In the genomic region with DNA sequence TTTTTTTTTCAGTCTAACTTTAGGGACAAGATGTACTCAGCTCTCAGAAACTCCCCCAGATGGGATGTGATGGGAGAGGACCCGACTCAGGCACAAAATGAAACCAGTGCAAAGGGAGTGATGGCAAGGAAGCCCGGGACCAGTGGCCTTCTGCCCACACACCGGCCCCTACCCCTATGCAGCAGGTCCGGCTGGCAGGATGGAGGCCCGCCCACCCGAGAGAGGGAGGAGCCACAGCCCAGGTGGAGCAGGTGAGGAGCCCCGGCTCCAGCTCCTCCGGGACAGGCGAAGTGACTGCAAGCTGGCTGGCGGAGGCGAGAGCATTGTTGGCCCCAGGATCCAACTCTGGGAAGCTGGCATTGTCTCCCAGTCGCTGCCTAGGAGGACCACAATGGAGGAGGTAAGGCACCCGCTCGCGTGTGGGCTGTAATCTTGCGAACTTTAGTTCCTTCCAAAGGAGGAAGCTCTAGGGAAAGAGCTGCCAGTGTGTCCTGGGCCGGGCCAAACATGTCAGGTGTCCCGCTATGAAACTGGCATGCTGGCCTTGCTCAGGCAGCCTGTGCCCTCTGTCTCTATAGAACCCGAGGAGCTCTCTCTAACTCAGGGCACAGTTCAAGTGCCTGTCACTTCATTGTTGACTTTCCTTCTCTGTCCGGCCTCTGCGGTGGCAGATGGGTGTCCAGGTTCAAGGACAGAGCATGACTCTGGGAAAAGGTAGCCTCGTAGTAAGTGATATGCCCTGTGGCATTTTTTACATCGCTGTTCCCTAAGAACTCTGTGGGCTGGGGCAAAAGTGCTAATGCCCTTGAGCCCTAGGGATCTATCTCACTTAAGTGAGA, we compare ENCODE assay signal across 7 mouse cellular contexts. TPM values are rescaled to one million over a fixed set of nuclear protein-coding genes. Genes with fewer than 3 reads are reported as not detected.
DNase-seq lines count a peak whose midpoint lies in the region; ATAC-seq and TF ChIP-seq lines count a peak whose summit lies in the region.

TSS of gene Fyb2 (plus strand) at position 166 of the 839 bp plus-strand sequence.

- no peak within 1 kb of the TSS for H3K27ac ChIP-seq in hindbrain, embryonic 12.5 days
- no peak within 1 kb of the TSS for H3K27ac ChIP-seq in limb, embryonic 14.5 days (replicated peaks; ENCODE audit: low read depth, low read length)
- H3K27ac ChIP-seq in neural tube, embryonic 13.5 days (replicated peaks), result no peak within 1 kb of the TSS

- no peak for ATAC-seq in hindbrain, embryonic 12.5 days (ENCODE audit: low FRiP score)
- no peak for ATAC-seq in limb, embryonic 14.5 days (ENCODE audit: low FRiP score, low read depth)
- ATAC-seq in neural tube, embryonic 13.5 days (ENCODE audit: low read depth), result no peak

- peaks cover 3% of the 10 kb centered on the region; the same call in 1 of the 2 replicates for H3K4me1 ChIP-seq in hindbrain, embryonic 12.5 days
- H3K4me1 ChIP-seq in limb, embryonic 14.5 days (ENCODE audit: control insufficient read depth, insufficient read depth, low read length), result no peaks in the 10 kb centered on the region; the same call in 1 of the 2 replicates
- peaks cover 7% of the 10 kb centered on the region for H3K4me1 ChIP-seq in neural tube, embryonic 13.5 days (replicated peaks)

- TF ChIP-seq POLR2A in limb, embryonic 14.5 days (IDR thresholded peaks at IDR 0.05; ENCODE audit: borderline replicate concordance, extremely low read depth, insufficient read depth, insufficient read length), result no peak

- peak; percentile 23 for DNase-seq in retina, postnatal 1 day
- DNase-seq in retina, embryonic 14.5 days (ENCODE audit: low spot score), result no peak
- DNase-seq in limb, embryonic 14.5 days (ENCODE audit: low spot score), result no peak
- DNase-seq in left cerebral cortex, postnatal 36 days (ENCODE audit: low spot score in 2 of 2), result no peak
- DNase-seq in frontal cortex, postnatal 14 days (ENCODE audit: low spot score in 2 of 2), result no peak

- intact Hi-C loops in left cerebral cortex, postnatal 36 days (cut with DNase I), result loop anchor here (10.0 kb wide), 2 partner anchors 211 to 1311 kb away; no protein-coding TSS in a partner anchor

- WGBS in hindbrain, embryonic 12.5 days, result 23% methylated on average over 23 of the region's 23 CpGs
- 25% methylated on average over 23 of the region's 23 CpGs for WGBS in limb, embryonic 14.5 days
- WGBS in neural tube, embryonic 13.5 days, result 24% methylated on average over 23 of the region's 23 CpGs

- H3K27me3 ChIP-seq in hindbrain, embryonic 12.5 days, result peaks cover 6% of the 10 kb centered on the region
- peaks cover 6% of the 10 kb centered on the region; the same call in 1 of the 2 replicates for H3K27me3 ChIP-seq in limb, embryonic 14.5 days (ENCODE audit: control insufficient read depth, insufficient read depth, low read length)
- peaks cover 10% of the 10 kb centered on the region for H3K27me3 ChIP-seq in neural tube, embryonic 13.5 days

- peak within 1 kb of the TSS; percentile 45 for H3K4me2 ChIP-seq in hindbrain, embryonic 12.5 days (replicated peaks)
- H3K4me2 ChIP-seq in limb, embryonic 14.5 days (replicated peaks; ENCODE audit: low read depth, low read length, severe bottlenecking), result peak within 1 kb of the TSS; percentile 17; the same call in 1 of the 2 replicates
- H3K4me2 ChIP-seq in neural tube, embryonic 13.5 days, result peak within 1 kb of the TSS; percentile 42

- H3K36me3 ChIP-seq in hindbrain, embryonic 12.5 days, result no peaks in the 10 kb centered on the region
- no peaks in the 10 kb centered on the region for H3K36me3 ChIP-seq in limb, embryonic 14.5 days (ENCODE audit: control insufficient read depth, insufficient read depth, low read length)
- no peaks in the 10 kb centered on the region for H3K36me3 ChIP-seq in neural tube, embryonic 13.5 days

- no peak within 1 kb of the TSS for H3K9ac ChIP-seq in hindbrain, embryonic 12.5 days
- no peak within 1 kb of the TSS for H3K9ac ChIP-seq in limb, embryonic 14.5 days (ENCODE audit: low read depth, low read length, severe bottlenecking)
- H3K9ac ChIP-seq in neural tube, embryonic 13.5 days, result no peak within 1 kb of the TSS

- no peaks in the 10 kb centered on the region for H3K9me3 ChIP-seq in hindbrain, embryonic 12.5 days (replicated peaks)
- H3K9me3 ChIP-seq in limb, embryonic 14.5 days (ENCODE audit: control insufficient read depth, low read length), result no peaks in the 10 kb centered on the region
- no peaks in the 10 kb centered on the region for H3K9me3 ChIP-seq in neural tube, embryonic 13.5 days

- H3K4me3 ChIP-seq in hindbrain, embryonic 12.5 days, result peak within 1 kb of the TSS; percentile 8; the same call in 1 of the 2 replicates
- H3K4me3 ChIP-seq in limb, embryonic 14.5 days (replicated peaks; ENCODE audit: low read length), result no peak within 1 kb of the TSS
- H3K4me3 ChIP-seq in neural tube, embryonic 13.5 days, result no peak within 1 kb of the TSS

RNA-seq across cellular contexts. Expression of gene Fyb2, which starts in this region (rescaled TPM):
- 0.15 and 0.21 TPM in 2 replicates for polyA plus RNA-seq in hindbrain, embryonic 12.5 days (2016; fragmentation: Nextera tagmentation; extraction: Ambion mirVana)
- polyA plus RNA-seq in limb, embryonic 14.5 days (2012; rRNA removed), result 0.15 and 0.30 TPM in 2 replicates
- polyA plus RNA-seq in limb, embryonic 14.5 days (2014; fragmentation: Nextera tagmentation; extraction: Ambion mirVana), result 0.39 TPM in 2 replicates
- polyA plus RNA-seq in neural tube, embryonic 13.5 days (2015; fragmentation: Nextera tagmentation; extraction: Ambion mirVana), result 0.10 and 0.20 TPM in 2 replicates
- 1 to 10 TPM; 1.3 to 1.9 TPM for total RNA-seq in left cerebral cortex, postnatal 36 days (2021)
